Mouse (Mus musculus): ENCODE results near the gene Erg. TPM values are rescaled to one million over a fixed set of nuclear protein-coding genes. Genes with fewer than 3 reads are reported as not detected.
A peak's percentile ranks its signal among the peaks of the same experiment; 100 is the strongest.

Gene Erg
- polyA plus RNA-seq, 1 experiment from 2014 or later, result 0.75 TPM

- no peak for ATAC-seq
- WGBS, result 91% methylated on average over 5 of the region's 5 CpGs
- no peaks in the 10 kb centered on the region for H3K4me1 ChIP-seq (ENCODE audit: control insufficient read depth, insufficient read depth, low read length)
Measured at GRCm38 (mm10) chr16:95388292-95388691, 198.1 kb downstream of the Erg start.

GRCm38 (mm10) chr16:95387008-95387407 is 199.4 kb downstream of the Erg start:
- no peak overlapping the region for H3K27ac ChIP-seq (ENCODE audit: low read depth, low read length)
- no peak overlapping the region for H3K9ac ChIP-seq (ENCODE audit: low read length)
- no peaks in the 10 kb centered on the region for H3K9me3 ChIP-seq (replicated peaks; ENCODE audit: control insufficient read depth, low read length)
- WGBS, result 92% methylated on average over 2 of the region's 2 CpGs
- DNase-seq (ENCODE audit: low spot score) (no peak), ATAC-seq (no peak)
- H3K4me1 ChIP-seq (ENCODE audit: control insufficient read depth, insufficient read depth, low read length), result no peaks in the 10 kb centered on the region
- no peak overlapping the region for H3K4me3 ChIP-seq (ENCODE audit: low read depth, low read length)
- H3K4me2 ChIP-seq (ENCODE audit: low read length), result no peak overlapping the region
- no peaks in the 10 kb centered on the region for H3K36me3 ChIP-seq (ENCODE audit: control insufficient read depth, insufficient read depth, low read length)
- H3K27me3 ChIP-seq (replicated peaks; ENCODE audit: control insufficient read depth, insufficient read depth, low read length), result no peaks in the 10 kb centered on the region

More at GRCm38 (mm10) chr16:95388292-95388691, 198.1 kb downstream of the Erg start:
- Histone ChIP-seq H3K27ac (ENCODE audit: low read depth, low read length) (no peak overlapping the region), H3K9ac (ENCODE audit: low read length) (no peak overlapping the region), H3K4me2 (ENCODE audit: low read length) (no peak overlapping the region), H3K36me3 (ENCODE audit: control insufficient read depth, insufficient read depth, low read length) (no peaks in the 10 kb centered on the region), H3K9me3 (replicated peaks; ENCODE audit: control insufficient read depth, low read length) (no peaks in the 10 kb centered on the region), H3K4me3 (ENCODE audit: low read depth, low read length) (no peak overlapping the region), H3K27me3 (replicated peaks; ENCODE audit: control insufficient read depth, insufficient read depth, low read length) (no peaks in the 10 kb centered on the region)
- DNase-seq (ENCODE audit: low spot score), result no peak

GRCm38 (mm10) chr16:95385299-95385973 is 201.0 kb downstream of the Erg start:
- ATAC-seq, result no peak
- Histone ChIP-seq H3K36me3 (ENCODE audit: control insufficient read depth, insufficient read depth, low read length) (no peaks in the 10 kb centered on the region), H3K9me3 (replicated peaks; ENCODE audit: control insufficient read depth, low read length) (no peaks in the 10 kb centered on the region), H3K4me3 (ENCODE audit: low read depth, low read length) (no peak overlapping the region), H3K4me2 (ENCODE audit: low read length) (no peak overlapping the region), H3K27me3 (replicated peaks; ENCODE audit: control insufficient read depth, insufficient read depth, low read length) (no peaks in the 10 kb centered on the region), H3K27ac (ENCODE audit: low read depth, low read length) (no peak overlapping the region), H3K4me1 (ENCODE audit: control insufficient read depth, insufficient read depth, low read length) (no peaks in the 10 kb centered on the region), H3K9ac (ENCODE audit: low read length) (no peak overlapping the region)
- DNase-seq (ENCODE audit: low spot score), result no peak
- WGBS, result 89% methylated on average over 7 of the region's 7 CpGs

- Histone ChIP-seq H3K27me3 (replicated peaks; ENCODE audit: control insufficient read depth, insufficient read depth, low read length) (no peaks in the 10 kb centered on the region), H3K36me3 (ENCODE audit: control insufficient read depth, insufficient read depth, low read length) (no peaks in the 10 kb centered on the region), H3K4me2 (ENCODE audit: low read length) (no peak overlapping the region), H3K9ac (ENCODE audit: low read length) (no peak overlapping the region), H3K4me3 (ENCODE audit: low read depth, low read length) (no peak overlapping the region), H3K27ac (ENCODE audit: low read depth, low read length) (no peak overlapping the region), H3K4me1 (ENCODE audit: control insufficient read depth, insufficient read depth, low read length) (no peaks in the 10 kb centered on the region), H3K9me3 (replicated peaks; ENCODE audit: control insufficient read depth, low read length) (no peaks in the 10 kb centered on the region)
- WGBS, result 90% methylated on average over 9 of the region's 9 CpGs
- DNase-seq (ENCODE audit: low spot score) (no peak), ATAC-seq (no peak)
Measured at GRCm38 (mm10) chr16:95384590-95385148, 201.7 kb downstream of the Erg start.

- Histone ChIP-seq H3K36me3 (ENCODE audit: control insufficient read depth, insufficient read depth, low read length) (no peaks in the 10 kb centered on the region), H3K4me2 (ENCODE audit: low read length) (no peak overlapping the region), H3K4me1 (ENCODE audit: control insufficient read depth, insufficient read depth, low read length) (no peaks in the 10 kb centered on the region), H3K9me3 (replicated peaks; ENCODE audit: control insufficient read depth, low read length) (no peaks in the 10 kb centered on the region), H3K4me3 (ENCODE audit: low read depth, low read length) (no peak overlapping the region), H3K27me3 (replicated peaks; ENCODE audit: control insufficient read depth, insufficient read depth, low read length) (no peaks in the 10 kb centered on the region), H3K27ac (ENCODE audit: low read depth, low read length) (no peak overlapping the region), H3K9ac (ENCODE audit: low read length) (no peak overlapping the region)
- ATAC-seq, result no peak
- no peak for DNase-seq (ENCODE audit: low spot score)
- 90% methylated on average over 5 of the region's 5 CpGs for WGBS
Measured at GRCm38 (mm10) chr16:95382251-95382650, 204.1 kb downstream of the Erg start.

GRCm38 (mm10) chr16:95376834-95377233 is 209.6 kb downstream of the Erg start:
- ATAC-seq (no peak), DNase-seq (ENCODE audit: low spot score) (no peak)
- Histone ChIP-seq H3K4me3 (ENCODE audit: low read depth, low read length) (no peak overlapping the region), H3K36me3 (ENCODE audit: control insufficient read depth, insufficient read depth, low read length) (no peaks in the 10 kb centered on the region), H3K9me3 (replicated peaks; ENCODE audit: control insufficient read depth, low read length) (no peaks in the 10 kb centered on the region), H3K4me2 (ENCODE audit: low read length) (no peak overlapping the region), H3K27ac (ENCODE audit: low read depth, low read length) (no peak overlapping the region), H3K9ac (ENCODE audit: low read length) (no peak overlapping the region), H3K27me3 (replicated peaks; ENCODE audit: control insufficient read depth, insufficient read depth, low read length) (no peaks in the 10 kb centered on the region), H3K4me1 (ENCODE audit: control insufficient read depth, insufficient read depth, low read length) (no peaks in the 10 kb centered on the region)
- WGBS, result 85% methylated on average over 7 of the region's 7 CpGs

GRCm38 (mm10) chr16:95376364-95376763 is 210.0 kb downstream of the Erg start:
- H3K9me3 ChIP-seq (replicated peaks; ENCODE audit: control insufficient read depth, low read length), result no peaks in the 10 kb centered on the region
- no peak for ATAC-seq
- no peak overlapping the region for H3K4me3 ChIP-seq (ENCODE audit: low read depth, low read length)
- H3K4me2 ChIP-seq (ENCODE audit: low read length), result no peak overlapping the region
- H3K4me1 ChIP-seq (ENCODE audit: control insufficient read depth, insufficient read depth, low read length), result no peaks in the 10 kb centered on the region
- 72% methylated on average over 11 of the region's 11 CpGs for WGBS
- no peak overlapping the region for H3K9ac ChIP-seq (ENCODE audit: low read length)
- H3K36me3 ChIP-seq (ENCODE audit: control insufficient read depth, insufficient read depth, low read length), result no peaks in the 10 kb centered on the region
- H3K27ac ChIP-seq (ENCODE audit: low read depth, low read length), result no peak overlapping the region
- peak; percentile 25 for DNase-seq (ENCODE audit: low spot score)
- no peaks in the 10 kb centered on the region for H3K27me3 ChIP-seq (replicated peaks; ENCODE audit: control insufficient read depth, insufficient read depth, low read length)

GRCm38 (mm10) chr16:95374646-95375045 is 211.7 kb downstream of the Erg start:
- no peaks in the 10 kb centered on the region for H3K4me1 ChIP-seq (ENCODE audit: control insufficient read depth, insufficient read depth, low read length)
- no peaks in the 10 kb centered on the region for H3K27me3 ChIP-seq (replicated peaks; ENCODE audit: control insufficient read depth, insufficient read depth, low read length)
- no peak overlapping the region for H3K4me3 ChIP-seq (ENCODE audit: low read depth, low read length)
- no peak overlapping the region for H3K4me2 ChIP-seq (ENCODE audit: low read length)
- H3K9me3 ChIP-seq (replicated peaks; ENCODE audit: control insufficient read depth, low read length), result no peaks in the 10 kb centered on the region
- no peak overlapping the region for H3K9ac ChIP-seq (ENCODE audit: low read length)
- DNase-seq (ENCODE audit: low spot score), result no peak
- no peak overlapping the region for H3K27ac ChIP-seq (ENCODE audit: low read depth, low read length)
- ATAC-seq, result no peak
- no peaks in the 10 kb centered on the region for H3K36me3 ChIP-seq (ENCODE audit: control insufficient read depth, insufficient read depth, low read length)
- 92% methylated on average over 4 of the region's 4 CpGs for WGBS

GRCm38 (mm10) chr16:95372960-95373359 is 213.4 kb downstream of the Erg start:
- H3K27ac ChIP-seq (ENCODE audit: low read depth, low read length), result no peak overlapping the region
- no peak overlapping the region for H3K9ac ChIP-seq (ENCODE audit: low read length)
- no peaks in the 10 kb centered on the region for H3K27me3 ChIP-seq (replicated peaks; ENCODE audit: control insufficient read depth, insufficient read depth, low read length)
- no peak overlapping the region for H3K4me3 ChIP-seq (ENCODE audit: low read depth, low read length)
- H3K4me1 ChIP-seq (ENCODE audit: control insufficient read depth, insufficient read depth, low read length), result no peaks in the 10 kb centered on the region
- H3K9me3 ChIP-seq (replicated peaks; ENCODE audit: control insufficient read depth, low read length), result no peaks in the 10 kb centered on the region
- ATAC-seq (no peak), DNase-seq (ENCODE audit: low spot score) (no peak)
- WGBS, result 94% methylated on average over 9 of the region's 9 CpGs
- no peaks in the 10 kb centered on the region for H3K36me3 ChIP-seq (ENCODE audit: control insufficient read depth, insufficient read depth, low read length)
- no peak overlapping the region for H3K4me2 ChIP-seq (ENCODE audit: low read length)

Measured in forebrain, embryonic 14.5 days (tissue).